Mouse (Mus musculus) layer of hippocampus, adult 9-11 months (tissue): ENCODE measurements around the gene Cdh6.

Experiments
- DNase-seq: peaks from one replicate; pipeline ENCODE4 v3.0.0; 2022

Gene Cdh6

DNA sequence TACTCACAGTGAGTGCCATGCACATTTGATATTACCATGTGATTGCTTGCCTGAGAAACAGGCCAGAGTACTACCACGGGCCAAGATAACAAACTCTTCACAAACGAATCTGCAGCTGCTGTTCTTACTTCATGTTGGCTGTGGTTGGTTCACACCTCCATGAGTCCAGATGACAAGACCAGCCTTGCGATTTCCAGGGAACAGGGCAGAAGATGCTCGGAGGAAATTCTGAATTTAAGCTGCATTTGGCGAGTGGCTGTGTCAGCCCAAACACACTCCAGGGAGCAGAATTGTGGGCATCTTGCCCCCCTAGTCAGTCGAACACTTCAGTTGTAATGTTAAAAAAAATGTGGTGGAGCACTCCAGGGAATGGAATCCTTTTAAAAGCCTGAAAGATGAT lies 18.1 kb downstream of the Cdh6 start:
- DNase-seq: no peak

DNA sequence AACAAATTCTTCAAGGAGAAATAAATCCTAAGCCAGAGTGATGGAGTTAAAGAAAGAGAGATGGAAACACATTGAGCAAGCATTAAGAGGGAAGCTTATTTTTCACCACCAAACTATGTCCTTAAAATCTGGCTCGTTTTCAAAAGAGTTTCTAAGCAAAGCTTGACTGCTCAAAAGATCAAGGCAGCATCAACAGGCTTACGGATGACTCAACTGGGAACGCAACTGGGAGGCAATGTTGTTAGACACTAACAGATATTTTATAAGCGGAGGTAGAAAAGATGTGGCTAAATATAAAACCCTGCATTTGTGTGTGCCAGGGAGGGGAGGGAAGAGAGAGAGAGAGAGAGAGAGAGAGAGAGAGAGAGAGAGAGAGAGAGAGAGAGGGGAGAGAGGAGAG lies 31.5 kb downstream of the Cdh6 start:
- no peak for DNase-seq

DNA sequence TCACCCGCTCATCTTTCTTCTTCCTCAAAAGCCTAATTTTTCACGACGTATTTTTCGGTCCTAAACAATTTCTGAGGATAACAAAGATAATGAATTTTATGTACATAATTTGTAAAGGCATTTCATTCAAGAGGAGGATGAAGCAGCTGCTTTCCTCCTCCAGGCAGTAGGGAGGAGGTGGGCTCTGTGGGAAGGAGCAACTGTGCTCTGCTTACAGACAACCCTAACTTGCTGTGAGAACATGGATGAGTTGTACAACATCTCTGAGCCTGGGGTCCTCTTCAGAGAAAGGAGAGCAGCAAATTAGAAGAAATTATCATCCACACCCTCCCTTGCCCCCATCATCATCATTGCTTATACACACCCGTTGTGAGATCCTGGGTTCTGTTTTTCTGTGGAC lies 33.8 kb downstream of the Cdh6 start:
- DNase-seq: peak; percentile 35

DNA sequence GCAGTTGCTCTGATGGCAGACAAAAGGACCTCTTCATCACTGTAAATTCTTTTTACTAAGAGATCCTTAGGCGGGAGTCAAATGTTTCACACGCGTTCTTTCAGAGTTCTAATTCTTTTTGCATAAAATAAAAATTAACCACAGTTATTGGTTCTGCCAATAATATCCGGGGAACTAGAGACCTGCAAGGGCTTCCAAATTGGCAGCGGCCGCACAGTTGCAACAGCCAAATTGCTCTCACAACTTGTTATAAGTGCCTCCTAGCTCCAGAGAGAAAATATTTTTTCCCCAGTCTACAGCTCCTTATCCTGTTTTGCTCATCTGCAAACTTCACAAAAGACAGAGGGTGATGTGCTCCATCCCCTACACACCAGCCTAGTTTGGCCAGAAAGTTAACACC lies 36.3 kb downstream of the Cdh6 start:
- no peak for DNase-seq

DNA sequence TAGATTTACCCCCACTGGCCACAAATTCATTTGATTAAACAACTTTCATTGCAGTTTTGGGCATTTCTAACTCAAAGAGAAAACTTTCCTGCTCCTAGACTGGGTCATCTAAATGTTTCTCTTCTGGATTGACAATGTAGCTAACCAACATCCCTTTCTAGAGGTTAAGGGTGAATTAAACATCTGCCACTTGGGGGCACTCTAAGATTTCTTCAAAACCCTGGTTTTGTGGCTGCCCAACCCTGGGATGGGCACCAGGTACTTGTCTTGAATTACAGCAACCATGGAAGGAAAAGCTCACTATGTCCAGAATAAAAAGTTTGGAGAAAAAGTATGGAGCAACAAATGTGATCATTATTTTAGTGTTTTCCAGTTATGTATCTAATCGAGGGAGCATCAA lies 39.4 kb downstream of the Cdh6 start:
- no peak for DNase-seq

DNA sequence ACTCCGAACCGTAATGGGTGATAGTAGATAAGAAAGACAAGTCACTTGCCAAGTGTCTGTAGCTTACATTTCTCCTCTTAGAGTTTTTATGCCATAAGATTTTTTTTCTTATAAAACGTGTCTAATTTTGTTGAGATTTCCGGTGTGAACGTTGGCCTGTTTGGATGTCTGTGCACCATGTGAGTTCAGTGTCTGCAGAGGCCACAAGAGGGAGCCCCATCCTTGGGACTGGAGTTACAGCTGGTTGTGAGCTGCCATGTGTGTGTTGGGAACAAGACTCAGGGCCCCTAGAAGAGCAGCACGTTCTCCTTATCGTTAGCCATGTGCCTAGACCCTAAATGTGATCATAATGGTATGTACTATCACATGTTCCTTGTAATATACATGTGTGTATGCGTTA lies 40.1 kb downstream of the Cdh6 start:
- DNase-seq: no peak

DNA sequence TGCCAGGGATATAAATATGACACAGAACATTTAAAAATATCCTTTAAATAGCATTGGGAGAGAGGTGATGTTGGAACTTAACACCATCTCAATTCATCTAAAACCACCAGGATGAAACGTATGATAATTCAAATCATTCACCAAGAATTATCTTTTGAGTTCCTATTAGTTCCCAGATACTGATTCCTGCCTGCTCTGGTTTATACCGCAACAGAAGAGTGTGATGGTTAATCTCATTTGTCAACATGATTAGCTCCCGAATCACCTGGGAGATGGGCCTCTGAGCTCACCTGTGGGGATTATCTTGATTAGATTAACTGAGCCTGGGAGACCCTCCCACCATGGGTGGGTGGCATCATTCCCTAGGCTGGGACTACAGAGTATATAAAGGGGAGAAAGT lies 41.0 kb downstream of the Cdh6 start:
- no peak for DNase-seq

DNA sequence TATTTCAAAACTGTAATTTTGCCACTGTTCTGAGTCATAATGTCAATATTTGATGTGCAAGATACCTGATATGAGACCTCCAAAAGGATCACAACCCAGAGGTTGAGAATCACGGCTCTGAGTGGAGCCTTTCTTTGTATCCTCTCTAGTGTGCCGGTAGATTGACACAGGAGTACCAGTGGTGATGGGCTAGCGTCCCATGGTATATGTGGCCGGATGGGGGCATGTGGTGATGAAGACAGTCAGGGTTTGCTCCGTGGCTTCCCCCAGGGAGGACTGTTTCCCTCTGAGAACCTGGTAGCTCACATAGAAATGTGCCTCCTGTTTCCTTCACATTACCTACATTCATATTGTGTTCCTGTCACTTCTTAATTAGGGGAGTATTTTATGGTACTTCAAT lies 43.2 kb downstream of the Cdh6 start:
- DNase-seq: no peak

DNA sequence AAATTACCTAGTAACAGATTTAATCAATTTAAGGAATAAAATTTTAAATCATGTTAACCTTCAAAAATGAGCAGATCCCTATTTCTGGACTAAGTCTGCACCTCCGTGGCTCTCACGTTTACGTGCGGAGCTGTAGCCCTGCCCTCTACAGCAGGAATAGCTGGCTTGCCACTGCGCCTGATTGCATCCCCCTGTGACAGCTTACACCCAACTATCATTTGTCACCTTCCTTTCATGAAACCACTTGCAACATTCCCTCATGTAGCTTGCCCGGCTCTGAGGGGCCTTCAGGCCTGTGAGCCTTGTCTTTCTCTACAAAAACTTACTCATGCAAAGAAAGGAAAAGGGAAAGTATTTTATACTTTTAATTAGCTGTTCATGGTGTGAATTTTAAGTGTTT lies 73.1 kb downstream of the Cdh6 start:
- DNase-seq: no peak

DNA sequence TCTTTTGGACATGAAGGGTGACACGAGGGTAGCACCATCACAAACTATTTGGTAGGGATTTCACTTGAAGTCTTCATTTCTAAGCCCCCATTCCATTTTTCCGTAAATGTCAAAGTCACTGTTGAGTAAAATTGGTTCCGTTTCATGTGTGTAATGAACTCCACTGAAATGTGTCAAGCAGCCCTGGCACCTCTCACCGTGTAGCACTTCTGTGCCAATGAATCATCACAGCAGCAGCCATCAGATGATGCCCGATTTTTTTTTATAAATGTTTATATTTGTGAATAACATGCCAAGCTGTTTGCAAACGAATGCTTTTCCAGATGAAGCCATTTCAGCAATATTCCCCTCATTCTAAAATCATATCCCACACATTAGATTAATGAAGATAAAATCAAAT lies 75.6 kb downstream of the Cdh6 start:
- no peak for DNase-seq

DNA sequence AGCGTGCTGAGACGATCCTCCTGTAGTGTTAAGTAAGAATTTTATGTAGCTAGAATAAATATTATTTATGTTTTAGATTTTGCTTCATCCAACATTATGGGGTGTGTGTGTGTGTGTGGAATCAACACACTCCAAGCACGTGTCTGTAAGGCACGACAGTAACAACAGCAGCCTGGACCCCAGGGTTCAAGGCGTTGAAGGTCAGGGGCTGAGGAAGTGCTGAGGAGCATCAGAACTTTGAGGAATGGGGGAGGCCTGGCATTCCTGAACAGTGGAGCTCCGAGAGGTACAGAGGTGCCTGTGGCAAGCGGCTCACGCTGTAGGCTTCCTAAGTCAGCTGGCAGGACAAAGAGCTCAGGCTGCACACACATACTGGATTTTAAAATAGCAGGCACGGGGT lies 78.1 kb downstream of the Cdh6 start:
- DNase-seq: no peak

DNA sequence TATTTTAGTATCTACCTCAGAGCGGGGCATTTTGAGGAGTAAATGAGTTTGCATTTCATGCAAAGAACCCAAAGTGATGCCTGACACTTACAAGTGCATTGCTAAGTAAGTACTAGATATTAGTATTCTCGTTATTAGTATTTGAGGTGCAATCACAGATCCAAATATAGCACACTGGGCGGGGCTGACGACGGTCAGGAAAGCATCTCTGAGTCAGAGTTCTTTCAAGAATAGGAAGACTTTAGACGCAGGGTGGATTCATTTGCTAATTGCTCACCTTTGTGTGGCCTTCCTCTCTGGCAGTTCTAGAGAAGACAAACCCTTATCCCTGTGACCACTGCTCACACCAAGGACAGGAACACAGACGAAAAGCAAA lies 78.6 kb downstream of the Cdh6 start:
- no peak for DNase-seq

DNA sequence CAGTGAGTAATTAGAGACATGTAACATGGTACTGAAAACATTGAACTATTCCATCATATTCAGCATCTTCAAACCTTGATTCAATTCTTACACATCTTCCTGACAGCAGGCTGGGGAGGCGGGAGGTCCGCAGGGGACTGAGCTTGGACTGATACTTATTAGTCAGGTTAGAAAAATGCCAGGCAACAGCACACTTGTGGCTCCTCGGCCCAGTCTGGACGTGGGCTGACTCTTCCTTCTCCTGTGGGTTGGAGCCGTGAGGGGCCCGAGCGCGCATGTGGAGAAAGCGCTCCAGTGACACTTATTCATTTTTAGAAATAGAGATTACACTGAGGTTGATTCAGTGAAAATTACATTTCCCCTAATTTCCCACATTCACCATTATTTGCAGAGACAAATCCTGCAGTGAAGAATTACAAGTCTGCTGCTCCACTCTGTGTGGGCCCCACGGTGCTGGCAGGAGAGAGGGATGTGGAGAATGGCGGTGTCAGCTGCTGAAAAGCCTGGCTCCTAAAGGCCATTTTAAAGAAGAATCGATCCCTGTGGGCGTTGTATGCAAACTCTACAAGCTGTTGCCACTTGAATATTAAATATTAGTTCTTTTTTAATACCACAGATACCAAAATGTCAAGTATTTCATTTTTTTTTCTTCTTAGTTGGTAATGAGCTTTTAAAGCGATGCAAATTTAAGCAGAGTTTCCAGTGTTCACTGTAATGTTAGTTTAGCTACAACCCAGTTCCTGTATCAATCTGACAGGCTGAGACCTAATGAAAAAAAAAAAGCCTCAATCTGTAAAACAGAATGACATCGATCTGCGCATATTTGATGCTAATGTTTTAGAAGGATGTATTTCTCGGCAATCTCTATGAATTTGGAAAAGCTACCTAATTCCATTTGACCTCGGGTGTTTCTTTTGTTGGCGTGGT lies 79.3 kb downstream of the Cdh6 start:
- DNase-seq: no peak

DNA sequence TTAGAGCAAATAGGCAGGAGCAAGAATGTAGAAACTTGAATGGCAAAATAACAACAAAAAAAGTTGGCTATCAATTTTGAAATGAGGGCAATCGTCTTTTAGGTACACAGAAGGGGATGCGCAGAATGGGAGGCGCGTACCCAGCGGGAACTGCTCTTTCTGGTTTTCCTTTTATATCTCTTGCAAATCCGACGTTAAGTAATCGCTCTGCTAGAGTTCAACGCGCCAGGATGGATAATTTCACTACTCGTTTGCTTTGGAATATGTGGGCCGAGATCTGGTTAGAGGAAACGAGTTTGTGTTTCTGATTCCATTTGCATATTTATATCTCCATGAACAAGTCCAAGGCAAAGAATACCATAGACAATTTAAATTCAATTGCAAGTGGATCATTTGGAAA lies 81.4 kb downstream of the Cdh6 start:
- no peak for DNase-seq

DNA sequence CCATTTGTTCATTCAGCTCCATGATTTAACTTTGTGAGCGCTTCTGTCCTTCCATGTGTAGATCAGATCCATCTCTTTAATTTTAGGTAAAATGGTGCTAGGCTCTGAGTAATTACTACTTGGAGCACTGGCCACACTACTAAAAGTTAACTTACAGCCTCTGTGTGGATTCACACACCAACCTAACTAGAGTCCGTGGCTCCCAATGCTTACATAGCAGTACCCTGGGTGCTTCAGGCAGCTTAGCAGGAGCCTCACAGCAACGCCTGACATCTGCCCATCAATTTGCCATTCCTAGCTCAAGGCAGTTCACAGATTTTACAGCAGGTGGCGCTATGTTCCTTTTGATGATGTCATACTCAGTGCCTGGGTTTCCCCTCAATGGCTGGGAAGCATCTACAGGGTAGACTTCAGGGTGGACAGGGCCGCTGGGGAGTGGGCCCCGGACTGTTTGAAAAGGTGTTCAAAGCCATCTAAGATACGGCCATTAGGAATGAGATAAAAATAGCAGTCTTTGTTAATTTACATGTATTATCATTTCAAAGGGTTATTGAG lies 84.9 kb downstream of the Cdh6 start:
- DNase-seq: peak; percentile 10

DNA sequence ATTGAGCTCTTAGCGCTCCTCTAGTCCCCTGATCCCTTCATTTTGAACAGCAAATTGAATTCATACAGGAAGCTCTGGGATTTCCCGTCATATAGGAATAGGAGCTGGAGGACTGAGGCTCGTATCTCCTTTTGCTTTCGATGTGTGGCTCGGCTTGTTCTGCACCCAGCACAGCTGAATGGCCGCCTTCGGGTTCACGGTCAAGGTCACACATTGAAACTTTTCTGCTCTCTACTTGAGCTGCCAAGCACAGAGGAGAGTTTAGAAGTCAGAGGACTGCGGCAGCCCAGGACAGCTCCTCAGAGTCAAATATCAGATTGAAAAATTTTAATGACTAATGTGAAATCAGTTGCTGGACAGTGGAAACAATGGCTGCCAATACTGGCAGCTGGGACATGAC lies 88.7 kb downstream of the Cdh6 start:
- no peak for DNase-seq

DNA sequence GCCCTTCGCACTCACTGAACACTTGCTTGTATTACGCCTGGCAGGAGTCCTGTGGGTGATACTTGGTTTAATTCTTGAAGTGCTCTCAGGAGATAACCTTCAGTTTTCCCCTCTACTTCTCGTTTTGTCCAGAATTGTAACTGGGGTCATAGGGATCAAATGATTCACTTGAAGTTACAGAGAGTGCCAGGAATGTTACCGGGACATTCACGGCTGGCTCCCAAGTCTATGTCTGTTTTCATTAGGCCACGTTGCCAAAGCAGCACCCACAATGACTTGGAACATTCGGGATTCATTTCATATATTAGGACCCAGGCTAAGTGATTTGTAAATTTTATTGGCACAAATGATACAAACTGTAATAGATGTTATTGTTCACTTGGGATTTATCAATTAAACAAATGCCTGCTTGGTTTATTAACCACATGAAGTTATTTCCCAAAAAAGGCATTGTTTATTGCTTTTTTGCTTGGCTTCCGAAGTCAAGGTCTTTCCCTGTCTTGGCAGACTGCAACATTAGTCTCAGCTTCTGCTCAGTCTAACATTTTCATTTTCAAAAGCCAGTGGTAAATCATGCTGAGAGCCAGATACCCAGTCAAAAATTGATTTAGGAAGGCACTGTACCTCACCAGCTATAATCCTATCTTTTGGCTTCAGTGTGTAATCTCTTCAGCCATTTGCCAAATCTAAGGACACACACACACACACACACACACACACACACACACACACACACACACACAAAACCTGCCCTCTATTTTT lies 96.4 kb downstream of the Cdh6 start:
- DNase-seq: no peak

DNA sequence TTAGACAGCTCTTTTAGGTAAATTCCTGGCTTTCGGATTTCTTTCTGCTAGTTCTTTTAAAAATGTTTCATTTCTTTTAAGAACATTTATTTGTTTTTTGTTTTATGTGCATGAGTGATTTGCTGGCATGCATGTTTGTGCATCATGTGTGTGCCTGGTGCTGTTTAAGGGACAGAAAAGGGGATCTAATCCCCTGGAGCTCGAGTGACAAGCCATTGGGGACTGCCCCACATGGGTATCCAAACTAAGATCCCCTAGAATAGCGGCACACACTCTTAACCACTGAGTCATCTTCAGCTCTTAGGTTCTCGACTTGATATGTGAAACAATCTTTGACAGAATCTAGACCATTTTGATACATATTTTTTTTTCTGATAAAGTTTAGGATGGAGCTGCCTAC lies 99.4 kb downstream of the Cdh6 start:
- no peak for DNase-seq

DNA sequence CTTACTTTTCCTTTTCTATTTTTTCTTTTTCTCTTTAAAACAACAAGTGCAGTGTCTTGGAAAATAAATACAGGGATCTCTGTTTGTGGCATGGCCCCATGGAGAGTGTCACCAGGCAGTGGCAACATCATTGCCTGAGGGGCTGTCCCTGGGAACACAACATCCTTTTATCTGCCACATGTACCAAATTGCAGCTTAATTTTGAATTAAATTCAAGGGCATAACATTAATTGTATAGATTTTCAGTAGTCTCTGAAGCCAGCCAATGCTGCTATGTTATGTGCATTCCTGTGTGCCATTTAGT lies 105.3 kb downstream of the Cdh6 start:
- DNase-seq: no peak

DNA sequence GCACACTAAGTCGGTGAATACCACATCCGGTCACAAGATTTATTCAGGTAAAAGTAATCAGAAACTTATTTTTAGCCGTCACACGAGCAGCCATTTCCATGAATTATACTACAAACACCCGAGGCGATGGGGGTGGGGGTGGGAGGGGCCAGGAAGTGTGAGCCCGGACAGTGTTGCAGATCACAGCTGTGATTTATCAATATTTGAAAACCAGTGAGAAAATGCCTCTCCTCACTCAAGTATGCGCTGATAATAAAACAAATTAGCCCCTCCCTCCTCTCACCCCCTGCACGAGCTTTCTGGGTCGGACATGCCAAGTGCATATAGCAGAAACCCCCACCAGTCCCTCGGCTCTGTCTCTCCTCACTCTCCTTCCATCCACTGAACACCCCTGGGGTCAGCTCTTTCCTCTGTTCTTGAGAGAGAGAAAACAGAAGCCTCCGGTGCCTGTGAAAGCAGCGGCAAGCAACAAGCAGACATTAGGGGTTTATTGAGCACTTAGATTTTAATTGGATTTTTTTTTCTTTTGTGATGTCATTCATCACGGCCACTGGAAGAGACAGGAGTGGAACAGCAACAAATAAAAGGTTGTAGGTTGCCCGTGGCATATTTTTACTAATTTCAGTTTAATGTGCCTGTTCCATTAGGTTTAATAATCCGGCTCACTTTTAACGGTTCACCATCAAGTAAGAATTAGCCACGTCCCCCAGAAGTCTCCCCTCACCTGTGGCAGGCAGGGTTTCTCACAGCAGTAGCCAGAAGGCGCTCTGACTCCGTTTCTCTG lies 105.9 kb downstream of the Cdh6 start:
- DNase-seq: no peak

DNA sequence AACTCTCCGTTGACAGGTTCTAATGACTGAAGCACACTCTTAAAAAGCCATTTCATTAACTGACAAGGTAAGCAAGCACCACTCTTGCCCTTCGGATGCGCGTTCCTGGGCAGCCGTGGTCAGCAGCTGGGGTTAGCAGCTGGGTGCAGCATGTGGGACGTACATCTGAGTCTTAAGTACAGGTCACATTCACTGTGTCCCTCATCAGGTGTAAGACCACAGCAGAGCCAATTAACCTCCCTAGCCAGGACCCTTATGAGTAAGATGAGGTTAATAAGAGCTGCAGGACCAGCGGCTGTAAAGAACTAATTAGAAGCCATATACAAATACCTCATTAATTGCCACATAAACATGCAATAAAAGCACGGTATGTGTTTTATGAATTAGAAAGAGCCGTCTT lies 106.7 kb downstream of the Cdh6 start:
- no peak for DNase-seq

DNA sequence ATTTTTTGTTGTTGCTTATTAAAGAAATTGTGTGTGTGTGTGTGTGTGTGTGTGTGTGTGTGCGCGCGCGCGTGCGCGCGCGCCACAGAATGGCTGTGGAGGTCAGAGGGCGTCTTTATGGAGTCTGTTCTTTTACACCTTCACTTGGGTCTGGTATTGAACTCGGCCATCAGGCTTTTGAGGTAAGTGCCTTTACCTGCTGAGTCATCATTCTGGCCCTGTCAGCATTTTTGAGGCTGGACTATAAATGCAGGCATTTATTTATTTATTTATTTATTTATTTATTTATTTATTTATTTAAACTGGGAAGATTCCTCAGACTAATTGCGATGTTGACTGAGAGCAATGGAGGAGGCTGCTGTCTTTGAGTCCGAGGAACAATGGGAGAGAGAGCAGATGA lies 109.8 kb downstream of the Cdh6 start:
- DNase-seq: no peak

DNA sequence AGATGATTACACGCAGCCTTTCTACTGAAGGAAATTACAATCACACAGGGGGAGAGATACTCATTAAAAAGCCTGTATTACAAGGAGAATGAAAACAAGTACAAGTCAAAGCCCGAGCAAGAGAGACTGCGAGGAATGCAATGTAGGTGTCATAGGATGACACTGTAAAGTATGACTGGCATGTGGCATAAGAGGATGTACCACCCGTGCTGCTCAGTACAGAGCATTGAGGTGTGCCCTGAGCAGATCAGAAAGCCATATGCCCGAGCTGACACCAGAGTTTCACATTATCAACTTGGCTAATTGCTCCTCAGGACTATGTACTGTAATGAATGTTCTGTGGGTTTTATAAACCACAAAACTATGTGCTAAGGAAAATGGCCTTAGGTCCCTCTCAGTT lies 115.7 kb downstream of the Cdh6 start:
- DNase-seq: no peak

DNA sequence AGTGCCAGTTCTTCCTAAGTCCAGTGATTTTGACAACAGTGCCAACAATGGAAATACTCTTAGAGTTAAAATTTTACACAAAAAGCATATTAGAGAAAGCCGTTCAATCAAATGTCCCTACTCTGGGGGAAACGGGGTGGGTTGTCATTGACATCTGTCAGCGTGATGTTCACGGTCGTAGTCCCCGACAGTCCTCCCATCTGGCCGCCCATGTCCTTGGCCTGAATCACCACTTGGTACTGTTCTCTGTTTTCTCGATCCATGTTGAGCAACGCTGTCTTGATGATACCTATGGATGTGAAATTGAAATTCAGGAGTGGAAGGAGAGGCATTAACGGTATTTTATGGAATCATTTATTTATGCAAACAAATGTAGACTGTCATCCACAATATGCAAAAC lies 116.2 kb downstream of the Cdh6 start:
- DNase-seq: no peak
